Mouse (Mus musculus) urinary bladder, adult 2 months (tissue): ENCODE results near the gene Zfp661. TPM values are rescaled to one million over a fixed set of nuclear protein-coding genes. Genes with fewer than 3 reads are reported as not detected.
"Not testable (repeated sequence)": the region's sequence is repeated elsewhere in the genome, so short reads cannot be mapped to it uniquely, and the experiment has no call there.

Experiments
- DNase-seq: peaks from one replicate; pipeline ENCODE4 v3.0.0; 2022; ENCODE audit warnings: low spot score
- polyA plus RNA-seq: library from polyadenylated mRNA; depleted of rRNA; stranded (reverse); fragments of >200 nt; gene quantifications from 2 replicates; pipeline ENCODE4 v1.2.3, GENCODE M21; 2012; rRNA removed

Zfp661 gene
- 5.5 and 5.9 TPM in 2 replicates for polyA plus RNA-seq

DNA sequence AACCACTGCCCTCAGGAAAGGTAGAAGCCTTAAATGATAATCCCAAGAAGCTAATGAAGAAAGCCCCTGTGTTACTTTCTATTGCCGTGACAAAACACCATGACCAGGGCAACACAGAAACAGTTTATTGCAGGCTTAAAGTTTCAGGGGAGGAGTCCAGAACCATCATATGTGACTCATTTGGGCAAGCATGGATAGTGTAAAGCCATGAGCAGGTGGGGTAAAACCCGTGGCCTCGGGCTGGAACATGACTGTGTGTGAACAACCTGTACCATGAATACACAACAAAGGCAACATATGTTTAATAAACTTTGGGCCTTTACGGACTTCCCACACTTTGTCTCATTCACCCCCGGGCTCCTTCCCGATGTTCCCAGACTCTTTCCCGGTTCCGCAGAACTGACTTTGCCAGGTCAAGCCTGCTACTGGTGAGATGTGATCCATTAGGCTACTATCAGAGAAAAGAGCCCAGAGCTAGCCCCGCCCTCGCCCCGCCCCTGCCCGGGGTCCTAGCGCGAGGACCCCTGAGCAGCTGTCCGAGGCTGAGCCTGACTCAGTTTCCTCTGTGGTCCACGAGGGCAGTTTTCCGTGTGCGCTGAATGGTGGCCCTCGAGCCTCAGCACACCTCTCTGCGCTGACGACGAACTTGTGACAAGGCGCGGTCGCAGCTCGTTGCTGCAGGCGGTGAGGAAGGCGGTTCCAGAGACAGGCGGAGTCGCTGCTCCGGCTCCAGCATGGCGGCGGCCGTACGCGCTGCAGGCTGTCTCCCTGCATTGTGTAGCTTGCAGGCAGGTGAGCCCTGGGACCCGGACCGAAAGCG is at the start of gene Zfp661, which contains the start of gene Mrps5:
Zfp661 (minus strand) TSS at position 401 of the 820 bp plus-strand sequence.
Mrps5 (plus strand) TSS at position 529 of the 820 bp plus-strand sequence.
- DNase-seq = peak; percentile 81

GRCm38 (mm10) chr2:127635581-127635980 is 48.7 kb upstream of the Zfp661 start:
- peak; percentile 16 for DNase-seq

DNA sequence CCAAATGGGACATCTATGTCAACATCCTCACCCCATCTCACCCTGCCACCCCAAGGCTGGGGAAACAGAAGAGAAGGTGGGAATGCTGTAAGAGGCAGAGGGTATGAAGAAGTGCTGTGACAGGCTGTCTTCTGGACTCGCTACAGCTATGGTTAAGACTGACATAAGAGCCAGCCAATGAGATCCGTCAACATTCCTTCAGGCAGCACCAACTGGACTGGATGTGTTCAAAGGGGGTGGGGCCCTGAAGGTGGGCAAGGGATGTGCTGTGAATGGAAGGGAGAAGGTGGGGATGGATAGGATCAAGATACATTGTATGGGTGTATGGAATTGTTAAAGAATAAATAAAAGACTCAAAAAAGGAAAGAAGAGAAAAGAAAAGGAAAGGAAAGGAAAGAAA is 45.7 kb upstream of the Zfp661 start:
- DNase-seq = peak; percentile 16

GRCm38 (mm10) chr2:127627990-127628570 is 41.2 kb upstream of the Zfp661 start:
- no peak for DNase-seq

GRCm38 (mm10) chr2:127627354-127627753 is 40.5 kb upstream of the Zfp661 start:
- DNase-seq = no peak

GRCm38 (mm10) chr2:127625659-127626058 is 38.8 kb upstream of the Zfp661 start:
- no peak for DNase-seq

DNA sequence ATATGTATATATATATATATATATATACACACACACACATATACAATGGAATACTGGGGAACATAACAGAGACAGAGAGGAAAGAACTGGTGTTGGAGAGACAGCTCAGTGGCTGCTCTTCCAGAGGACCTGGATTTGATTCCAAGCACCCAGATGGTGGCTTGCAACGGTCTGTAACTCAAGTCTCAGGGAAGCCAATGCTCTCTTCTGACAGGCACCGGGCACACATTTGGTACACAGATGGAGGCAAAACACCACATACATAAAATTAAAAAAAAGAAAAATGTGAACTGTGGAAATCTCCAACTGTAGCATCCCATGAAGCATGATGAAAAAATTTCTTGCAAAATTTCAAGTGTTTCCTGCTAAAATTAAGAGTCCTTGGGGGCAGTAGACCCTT is 37.9 kb upstream of the Zfp661 start:
- no peak for DNase-seq

GRCm38 (mm10) chr2:127622065-127622464 is 35.2 kb upstream of the Zfp661 start:
- no peak for DNase-seq

DNA sequence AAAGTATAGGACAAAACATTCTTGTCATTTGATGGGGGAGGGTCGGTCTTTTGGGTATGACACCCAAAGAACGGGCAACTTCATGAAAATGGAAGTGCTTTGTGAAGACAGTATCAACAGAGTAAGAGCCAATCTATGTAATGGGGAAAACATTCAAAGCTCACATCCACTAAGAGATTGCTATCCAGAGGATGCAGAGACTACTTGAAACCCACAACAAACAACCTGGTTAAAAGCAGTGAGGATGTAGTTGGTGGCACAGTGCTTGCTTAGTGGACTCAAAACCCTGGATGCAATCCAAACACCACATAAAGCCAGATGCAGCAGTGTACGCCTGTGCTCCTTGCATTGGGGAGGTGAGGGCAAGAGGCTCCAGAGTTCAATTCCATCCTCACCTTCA is 32.4 kb upstream of the Zfp661 start:
- no peak for DNase-seq

DNA sequence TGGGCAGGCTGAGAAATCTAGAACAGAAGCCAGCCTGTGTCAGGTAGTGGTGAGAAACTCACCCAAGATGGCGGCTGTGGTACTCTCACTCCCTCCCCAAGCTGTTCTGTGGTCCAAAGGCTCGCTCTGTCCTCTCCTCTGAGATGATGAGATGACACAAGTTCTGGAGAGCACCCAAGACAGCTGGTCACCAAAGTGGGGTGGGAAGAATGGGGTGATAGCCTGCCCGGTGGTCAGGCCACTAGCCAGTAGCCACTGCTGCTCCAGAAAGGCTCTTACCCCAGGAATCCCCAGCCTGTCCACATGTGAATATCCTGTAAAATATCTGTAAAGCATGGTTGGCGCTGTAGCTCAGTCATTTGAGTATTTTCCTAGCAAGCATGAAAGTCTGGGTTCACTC is 25.4 kb upstream of the Zfp661 start:
- DNase-seq = no peak

- DNase-seq = no peak
Observed at GRCm38 (mm10) chr2:127611386-127611785, 24.5 kb upstream of the Zfp661 start.

DNA sequence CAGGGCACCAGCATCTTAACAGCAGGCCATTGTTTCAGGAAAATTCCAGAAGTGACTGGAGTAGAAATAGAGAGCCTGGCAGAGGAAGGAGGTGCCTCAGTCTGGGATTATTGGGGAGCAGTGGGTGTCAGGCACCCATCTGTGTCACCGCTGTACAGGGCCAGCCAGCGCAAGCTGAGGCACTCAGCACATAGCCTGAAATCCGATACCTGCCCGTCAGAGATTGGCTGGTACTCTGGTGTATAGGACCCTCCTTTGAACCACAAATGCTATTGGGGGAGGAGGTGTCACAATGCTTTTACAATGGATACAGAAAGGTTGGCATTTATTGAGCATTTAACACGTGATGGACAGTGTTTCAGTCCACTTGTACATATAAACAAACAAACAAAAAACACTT is 22.1 kb upstream of the Zfp661 start:
- no peak for DNase-seq

DNA sequence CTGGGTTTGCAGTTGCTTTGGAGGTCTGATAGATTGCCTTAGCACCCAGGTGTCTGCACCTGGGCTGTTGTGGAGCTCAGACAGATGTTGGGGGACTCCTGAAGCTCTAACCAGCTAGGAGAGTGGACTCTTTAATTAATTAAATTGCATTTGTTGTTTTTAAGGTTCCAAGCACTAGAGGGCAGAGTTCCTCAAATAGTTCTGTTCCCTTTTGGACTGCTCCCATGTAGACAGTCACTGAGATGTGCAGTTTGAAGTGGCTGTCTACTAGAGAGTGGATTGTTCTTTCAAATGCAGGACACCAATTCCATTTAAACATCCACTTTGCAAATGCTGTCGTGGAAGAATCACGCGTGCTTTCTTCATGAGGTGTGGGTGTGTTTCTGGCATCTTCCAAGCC is 21.3 kb upstream of the Zfp661 start:
- DNase-seq = no peak

DNA sequence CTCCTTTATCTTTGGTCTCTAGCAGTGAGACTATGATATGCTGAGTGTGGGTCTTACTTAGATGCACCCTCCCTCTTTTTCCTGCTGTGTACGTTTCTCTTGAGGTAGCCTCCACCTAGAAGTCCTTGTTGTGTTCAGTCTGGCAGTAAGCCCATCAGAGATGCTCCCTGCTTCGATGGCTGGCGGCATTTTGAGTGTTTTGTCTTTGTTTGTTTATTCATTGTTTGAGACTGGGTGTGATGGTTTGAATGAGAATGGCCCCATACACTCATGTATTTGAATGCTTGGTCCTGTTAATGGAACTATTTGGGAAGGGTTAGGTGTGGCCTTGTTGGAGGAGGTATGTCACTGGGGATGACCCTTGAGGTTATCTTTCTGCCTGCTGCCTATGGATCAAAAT is 18.3 kb upstream of the Zfp661 start:
- no peak for DNase-seq

DNA sequence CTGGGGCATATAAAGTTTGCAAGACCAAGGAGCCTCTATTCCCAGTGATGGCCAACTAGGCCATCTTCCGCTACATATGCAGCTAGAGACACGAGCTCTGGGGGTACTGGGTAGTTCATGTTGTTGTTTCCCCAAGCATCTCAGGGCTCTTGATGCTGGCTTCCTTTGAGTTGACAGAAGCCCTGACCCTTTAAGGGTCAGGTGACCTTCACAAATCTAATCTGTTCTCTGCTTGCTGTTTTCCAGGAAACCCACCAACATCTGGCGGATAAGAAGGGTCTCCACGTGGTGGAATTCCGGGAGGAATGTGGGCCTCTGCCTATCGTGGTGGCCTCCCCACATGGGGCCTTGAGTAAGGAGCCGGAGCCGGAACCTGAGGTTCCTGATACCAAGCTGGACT is 16.5 kb upstream of the Zfp661 start:
- not testable (repeated sequence) for DNase-seq

- no peak for DNase-seq
Observed at GRCm38 (mm10) chr2:127590840-127591239, 3.9 kb upstream of the Zfp661 start.

- no peak for DNase-seq
Observed at GRCm38 (mm10) chr2:127590204-127590603, 3.3 kb upstream of the Zfp661 start.

GRCm38 (mm10) chr2:127588897-127589296 is 2.0 kb upstream of the Zfp661 start:
- no peak for DNase-seq

- DNase-seq = no peak
Observed at GRCm38 (mm10) chr2:127587514-127587844, 585 bp upstream of the Zfp661 start.

GRCm38 (mm10) chr2:127584436-127584858 is 2.4 kb downstream of the Zfp661 start:
- peak; percentile 82 for DNase-seq

DNA sequence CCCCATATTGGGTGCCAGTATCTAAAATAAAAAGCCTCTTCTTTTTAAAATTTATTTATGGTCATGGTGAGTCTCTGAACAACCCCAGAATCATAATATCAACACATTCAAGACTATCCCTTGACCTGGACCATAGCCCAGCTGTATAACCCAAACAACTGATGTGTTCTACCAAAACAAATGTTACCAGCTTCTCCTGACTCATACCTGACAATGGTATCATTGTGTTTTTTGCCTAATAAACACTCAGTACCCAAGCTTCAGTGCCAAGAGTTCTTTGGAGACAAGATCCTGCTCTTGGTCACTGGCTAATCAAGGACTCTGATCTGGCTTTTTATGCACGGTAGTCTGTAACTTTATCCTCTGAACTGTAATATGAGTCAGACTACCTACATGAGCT is 13.6 kb downstream of the Zfp661 start:
- DNase-seq = no peak

GRCm38 (mm10) chr2:127559070-127559966 is 27.6 kb downstream of the Zfp661 start:
- no peak for DNase-seq
